Comparison of ENCODE assay signal across 7 mouse cellular contexts in the genomic region with DNA sequence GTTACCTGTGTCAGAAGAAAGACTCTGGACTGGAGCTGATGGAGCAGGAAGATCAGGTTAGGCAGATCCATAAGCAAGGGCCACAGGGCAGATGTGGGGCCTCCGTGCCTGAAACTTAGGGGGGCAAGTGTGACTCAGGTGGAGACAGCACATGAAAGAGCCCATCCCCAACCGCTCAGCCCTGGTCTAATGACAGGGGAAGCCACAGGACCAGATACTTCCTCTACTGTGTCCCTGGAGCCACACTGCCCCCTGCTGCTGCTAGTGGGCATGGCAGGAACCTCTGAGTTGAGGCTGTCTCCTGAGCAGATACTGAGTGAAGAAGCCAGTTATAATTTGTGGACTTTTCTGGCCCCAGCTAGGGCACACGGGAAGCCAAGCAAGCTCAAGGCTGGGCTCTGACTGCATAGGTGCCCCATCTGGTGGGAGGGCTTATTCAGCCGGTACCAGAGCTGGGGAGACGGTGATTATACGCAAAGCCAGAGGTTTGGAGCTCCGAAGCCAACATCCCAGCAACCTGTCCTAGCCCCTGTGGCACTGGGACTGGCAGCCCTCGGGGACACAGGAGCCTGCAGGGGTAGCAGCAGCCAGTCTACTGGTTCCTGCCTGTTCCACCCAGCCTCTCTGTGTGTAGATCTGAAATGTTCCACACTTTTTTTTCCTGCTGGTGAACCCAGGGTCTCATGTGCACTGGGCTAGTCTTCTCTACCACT. TPM values are rescaled to one million over a fixed set of nuclear protein-coding genes. Genes with fewer than 3 reads are reported as not detected.
DNase-seq lines count a peak whose midpoint lies in the region; ATAC-seq lines count a peak whose summit lies in the region.

No protein-coding gene starts in this region.

- no peaks in the 10 kb centered on the region for H3K9me3 ChIP-seq in midbrain, embryonic 13.5 days

- no peaks in the 10 kb centered on the region for H3K36me3 ChIP-seq in midbrain, embryonic 13.5 days

- peak; percentile 86 for ATAC-seq in midbrain, embryonic 13.5 days

- DNase-seq in adrenal gland, adult (ENCODE audit: inconsistent age in 2 of 2, low spot score in 1 of 2) = peak; percentile 89 to 97
- peak; percentile 93 for DNase-seq in embryo, embryonic 10.5 days (ENCODE audit: low spot score)
- peak; percentile 89 to 93 for DNase-seq in gastrocnemius, postnatal 36 days
- DNase-seq in kidney, adult 11 months = peak; percentile 77
- peak; percentile 95 for DNase-seq in left cerebral cortex, postnatal 4 days
- DNase-seq in spleen, adult 12 weeks (ENCODE audit: low spot score) = peak; percentile 89

- H3K4me1 ChIP-seq in midbrain, embryonic 13.5 days (replicated peaks) = peaks cover 13% of the 10 kb centered on the region

- no peak overlapping the region for H3K4me3 ChIP-seq in midbrain, embryonic 13.5 days (replicated peaks)

- 41% methylated on average over 8 of the region's 8 CpGs for WGBS in midbrain, embryonic 13.5 days

- no peak overlapping the region for H3K4me2 ChIP-seq in midbrain, embryonic 13.5 days (replicated peaks)

- no peak overlapping the region for H3K27ac ChIP-seq in midbrain, embryonic 13.5 days

- intact Hi-C loops in gastrocnemius, postnatal 36 days (cut with DNase I) = loop anchor here (2.0 kb wide), 1 partner anchor 212 kb away; no protein-coding TSS in a partner anchor
- intact Hi-C loops in left cerebral cortex, postnatal 4 days (cut with DNase I) = loop anchor here (5.0 kb wide), 1 partner anchor 213 kb away; no protein-coding TSS in a partner anchor

- H3K9ac ChIP-seq in midbrain, embryonic 13.5 days (replicated peaks) = no peak overlapping the region

- H3K27me3 ChIP-seq in midbrain, embryonic 13.5 days = no peaks in the 10 kb centered on the region

RNA-seq across cellular contexts. Expression of a gene that starts 17.3 kb away (rescaled TPM):
- 10 to 100 TPM; 15.6 to 20.4 TPM for total RNA-seq in gastrocnemius, postnatal 36 days (2021)
- total RNA-seq in left cerebral cortex, postnatal 4 days (2021) = 1 to 10 TPM; 1.2 to 1.7 TPM
- polyA plus RNA-seq in midbrain, embryonic 13.5 days (2015; fragmentation: Nextera tagmentation; extraction: Ambion mirVana) = 1.00 and 1.1 TPM in 2 replicates

RNA-seq across cellular contexts. Expression of a gene that starts 55.2 kb away (rescaled TPM):
- total RNA-seq in gastrocnemius, postnatal 36 days (2021) = 10 to 100 TPM; 12.5 to 14.2 TPM
- total RNA-seq in left cerebral cortex, postnatal 4 days (2021) = 10 to 100 TPM; 17.4 to 17.8 TPM
- 17.9 and 18.7 TPM in 2 replicates for polyA plus RNA-seq in midbrain, embryonic 13.5 days (2015; fragmentation: Nextera tagmentation; extraction: Ambion mirVana)

Comparison
In these comparisons a context has a peak if more than half of its experiments do, and no peak if none do; other contexts are left out.
1. RNA of a gene that starts 17.3 kb away (total RNA-seq): 15.6 to 20.4 TPM in gastrocnemius, postnatal 36 days; 1.2 to 1.7 TPM in left cerebral cortex, postnatal 4 days; every median in the first group is over 4 times any median in the second.
2. Peak in every context shown above with its lines, with median percentiles within 50 percentile points of each other: DNase-seq.